Mouse (Mus musculus) left cerebral cortex, adult 18-20 months (tissue): Measurements from ENCODE around the gene Glp1r. TPM values are rescaled to one million over a fixed set of nuclear protein-coding genes. Genes with fewer than 3 reads are reported as not detected.

Experiments used
- microRNA-seq, 2 experiments: library from miRNA; unstranded; fragments of <30 nt; microRNA quantifications; one replicate each; pipeline ENCODE4 v1.2.0; 2021
- total RNA-seq, 2 experiments: library from RNA; stranded (reverse); gene quantifications; 2 replicates each; pipeline ENCODE4 v1.2.3; 2021

Gene Glp1r
- total RNA-seq, 2 experiments from 2014 or later, result 0.56 to 0.65 TPM

Small RNA genes lying within 50 kb of the gene (microRNA-seq; reads per million reads assigned to microRNA genes)
- gene Gm24026, result 0 reads per million in 2 experiments

Other genes starting within 250 kb of the Glp1r start
- under 1 TPM in 1 of 2 experiments, not detected in 1; 0.16 TPM for gene Umodl1, start 52.8 kb downstream of the Glp1r start, total RNA-seq
- 10 to 100 TPM; 70.5 to 80.0 TPM for gene Abcg1, start 155.9 kb downstream of the Glp1r start, total RNA-seq
- gene Tff3, start 227.8 kb downstream of the Glp1r start, total RNA-seq, result not detected
- gene Tff2, start 242.5 kb downstream of the Glp1r start, total RNA-seq, result not detected